Mouse (Mus musculus) embryonic facial prominence, embryonic 11.5 days (tissue): ENCODE results near the gene Olfr806. TPM values are rescaled to one million over a fixed set of nuclear protein-coding genes. Genes with fewer than 3 reads are reported as not detected.

Experiments
- ATAC-seq: fragments of 200-750 bp; cut with Nextera tagmentation; replicated peaks from 2 replicates; pipeline ENCODE4 v1.8.0; 2017; ENCODE audit warnings: low read depth; ENCODE audit not compliant: insufficient number of reproducible peaks, low FRiP score, low TSS enrichment
- DNase-seq: peaks from one replicate; pipeline ENCODE4 v3.0.0-alpha.2; 2015; ENCODE audit warnings: low spot score
- H3K27ac ChIP-seq: fragments of 300-500 bp; sonication (generic); replicated peaks from 2 replicates; pipeline ENCODE4 v1.5.1; 2014; ENCODE audit warnings: mild to moderate bottlenecking, low read depth, low read length, control low read depth
- H3K27me3 ChIP-seq: fragments of 300-500 bp; sonication (generic); 2 replicates; pipeline ENCODE4 v1.6.1; 2014; ENCODE audit warnings: mild to moderate bottlenecking, low read length, moderate library complexity, mixed read lengths; ENCODE audit not compliant: control insufficient read depth, insufficient read depth
- H3K36me3 ChIP-seq: fragments of 300-500 bp; sonication (generic); replicated peaks from 2 replicates; pipeline ENCODE4 v1.6.1; 2014; ENCODE audit warnings: low read depth, mild to moderate bottlenecking, low read length, moderate library complexity, mixed read lengths; ENCODE audit not compliant: control insufficient read depth, insufficient read depth
- H3K4me1 ChIP-seq: fragments of 300-500 bp; sonication (generic); 2 replicates; pipeline ENCODE4 v1.6.1; 2014; ENCODE audit warnings: low read length, mixed read lengths; ENCODE audit not compliant: control insufficient read depth, insufficient read depth
- H3K4me2 ChIP-seq: fragments of 300-500 bp; sonication (generic); 2 replicates; pipeline ENCODE4 v1.6.1; 2014; ENCODE audit warnings: low read depth, mild to moderate bottlenecking, control low read depth, low read length, moderate library complexity
- H3K4me3 ChIP-seq: fragments of 300-500 bp; sonication (generic); 2 replicates; pipeline ENCODE4 v1.5.1; 2014; ENCODE audit warnings: low read depth, low read length, control low read depth
- H3K9ac ChIP-seq: fragments of 300-500 bp; sonication (generic); replicated peaks from 2 replicates; pipeline ENCODE4 v1.6.1; 2014; ENCODE audit warnings: mild to moderate bottlenecking, control low read depth, low read length
- H3K9me3 ChIP-seq: fragments of 300-500 bp; sonication (generic); replicated peaks from 2 replicates; pipeline ENCODE4 v1.6.1; 2016; ENCODE audit warnings: mild to moderate bottlenecking, low read length, inconsistent platforms, mixed read lengths; ENCODE audit not compliant: control insufficient read depth
- WGBS: fragments of 180-500 bp; shearing (Covaris S2); extraction: QIAGEN DNeasy Blood & Tissue Kit; methylation state at CpG from one replicate; pipeline ENCODE4 v1.1.7; 2014; 5-methylcytosine and 5-hydroxymethylcytosine counted together
- microRNA-seq: library from miRNA; unstranded; fragments of <30 nt; microRNA quantifications from one replicate; pipeline ENCODE4, GENCODE M21; 2016; ENCODE audit warnings: borderline number of aligned reads
- polyA plus RNA-seq: library from polyadenylated mRNA; unstranded; fragments of >200 nt; fragmentation: Nextera tagmentation; extraction: Ambion mirVana; gene quantifications from 2 replicates; pipeline ENCODE4 v1.2.1, GENCODE M21; 2014

Olfr806 gene
- polyA plus RNA-seq, 1 experiment from 2014 or later: not detected

DNA sequence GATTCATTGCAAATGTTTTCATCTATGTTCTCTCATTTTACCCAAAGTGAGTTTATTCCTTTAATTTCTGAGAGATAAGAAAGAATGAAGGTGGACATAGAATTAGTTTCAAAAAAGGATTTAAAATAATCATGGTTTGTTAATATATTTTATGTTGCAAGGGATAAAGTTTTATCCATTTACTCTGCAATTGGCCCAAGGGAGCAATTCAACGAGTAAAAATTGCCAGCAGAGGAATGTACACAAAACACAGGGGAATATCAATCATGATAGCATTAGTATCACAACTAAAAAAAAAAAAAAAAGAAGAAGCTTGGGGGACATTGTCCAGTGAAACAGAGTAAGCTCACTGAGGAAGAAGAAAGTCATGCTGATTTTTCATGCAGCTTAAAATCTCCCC, 53.7 kb downstream of the Olfr806 start, which contains the start of gene Olfr802:
Gene Olfr802, minus strand, starts transcription at position 101 of the 400 bp plus-strand sequence.
- no peak within 1 kb of the TSS for H3K27ac ChIP-seq
- H3K36me3 ChIP-seq: no peaks in the 10 kb centered on the region
- H3K4me2 ChIP-seq: no peak within 1 kb of the TSS
- ATAC-seq: no peak
- no peak for DNase-seq
- no peaks in the 10 kb centered on the region for H3K9me3 ChIP-seq
- H3K9ac ChIP-seq: no peak within 1 kb of the TSS
- no peaks in the 10 kb centered on the region for H3K4me1 ChIP-seq
- H3K27me3 ChIP-seq: no peaks in the 10 kb centered on the region
- 61% methylated on average over 1 of the region's 1 CpGs for WGBS
- no peak within 1 kb of the TSS for H3K4me3 ChIP-seq

Small RNAs within 50 kb of the gene (microRNA-seq; reads per million reads assigned to microRNA genes)
- gene Gm24485: not detected

Other genes with a start within 250 kb of the Olfr806 start
- not detected in 2 replicates for gene Olfr790, start 243.4 kb downstream of the Olfr806 start, polyA plus RNA-seq
- not detected in 2 replicates for gene Olfr791, start 220.1 kb downstream of the Olfr806 start, polyA plus RNA-seq
- not detected in 2 replicates for gene Olfr792, start 202.8 kb downstream of the Olfr806 start, polyA plus RNA-seq
- not detected in 2 replicates for gene Olfr794, start 174.3 kb downstream of the Olfr806 start, polyA plus RNA-seq
- gene Olfr796, start 129.4 kb downstream of the Olfr806 start, polyA plus RNA-seq: not detected in 2 replicates
- gene Olfr798, start 114.0 kb downstream of the Olfr806 start, polyA plus RNA-seq: not detected in 2 replicates
- gene Olfr799, start 104.4 kb downstream of the Olfr806 start, polyA plus RNA-seq: not detected in 2 replicates
- gene Olfr800, start 84.2 kb downstream of the Olfr806 start, polyA plus RNA-seq: not detected in 2 replicates
- not detected in 2 replicates for gene Olfr801, start 68.1 kb downstream of the Olfr806 start, polyA plus RNA-seq
- not detected in 2 replicates for gene Olfr802, start 53.8 kb downstream of the Olfr806 start, polyA plus RNA-seq
- gene Olfr803, start 47.6 kb downstream of the Olfr806 start, polyA plus RNA-seq: not detected in 2 replicates
- not detected in 2 replicates for gene Olfr804, start 38.7 kb downstream of the Olfr806 start, polyA plus RNA-seq
- gene Olfr805, start 12.5 kb downstream of the Olfr806 start, polyA plus RNA-seq: not detected in 2 replicates
- not detected in 2 replicates for gene Olfr807, start 15.9 kb upstream of the Olfr806 start, polyA plus RNA-seq
- gene Olfr808, start 23.6 kb upstream of the Olfr806 start, polyA plus RNA-seq: not detected in 2 replicates
- gene Olfr809, start 32.7 kb upstream of the Olfr806 start, polyA plus RNA-seq: not detected in 2 replicates
- not detected in 2 replicates for gene Olfr810, start 53.0 kb upstream of the Olfr806 start, polyA plus RNA-seq
- gene Olfr811, start 62.5 kb upstream of the Olfr806 start, polyA plus RNA-seq: not detected in 2 replicates
- not detected in 2 replicates for gene Olfr812, start 104.2 kb upstream of the Olfr806 start, polyA plus RNA-seq
- not detected in 2 replicates for gene Olfr813, start 113.4 kb upstream of the Olfr806 start, polyA plus RNA-seq
- gene Olfr814, start 137.9 kb upstream of the Olfr806 start, polyA plus RNA-seq: not detected in 2 replicates
- gene Olfr815, start 163.9 kb upstream of the Olfr806 start, polyA plus RNA-seq: not detected in 2 replicates
- gene Olfr816, start 173.7 kb upstream of the Olfr806 start, polyA plus RNA-seq: not detected in 2 replicates
- not detected in 2 replicates for gene Olfr818, start 207.2 kb upstream of the Olfr806 start, polyA plus RNA-seq
- gene Olfr819, start 225.3 kb upstream of the Olfr806 start, polyA plus RNA-seq: not detected in 2 replicates
- gene Olfr247, start 234.2 kb upstream of the Olfr806 start, polyA plus RNA-seq: not detected in 2 replicates
- gene Gm10310, start 243.1 kb upstream of the Olfr806 start, polyA plus RNA-seq: not detected in 2 replicates